Mouse (Mus musculus): ENCODE data around the gene Btbd17. TPM values are rescaled to one million over a fixed set of nuclear protein-coding genes. Genes with fewer than 3 reads are reported as not detected.

The Btbd17 gene
- polyA plus RNA-seq, 1 experiment from 2014 or later, result 0.20 TPM

- Histone ChIP-seq H3K4me1 (replicated peaks; ENCODE audit: control insufficient read depth, insufficient read depth, low read length) (no peaks in the 10 kb centered on the region), H3K9me3 (ENCODE audit: control insufficient read depth) (no peaks in the 10 kb centered on the region), H3K9ac (ENCODE audit: low read depth, low read length) (no peak overlapping the region), H3K27ac (ENCODE audit: low read depth, low read length) (no peak overlapping the region), H3K4me2 (replicated peaks; ENCODE audit: low read depth) (no peak overlapping the region), H3K4me3 (ENCODE audit: low read depth, low read length) (no peak overlapping the region), H3K27me3 (replicated peaks; ENCODE audit: control insufficient read depth, insufficient read depth, low read length) (no peaks in the 10 kb centered on the region), H3K36me3 (ENCODE audit: control insufficient read depth, insufficient read depth) (no peaks in the 10 kb centered on the region)
- WGBS, result 49% methylated on average over 2 of the region's 2 CpGs
- TF ChIP-seq CTCF (IDR thresholded peaks at IDR 0.05; ENCODE audit: low read depth), result no peak
- no peak for ATAC-seq
Measured at GRCm38 (mm10) chr11:114819110-114819509, 23.4 kb upstream of the Btbd17 start.

- WGBS, result 89% methylated on average over 7 of the region's 7 CpGs
Measured at GRCm38 (mm10) chr11:114818185-114818584, 22.4 kb upstream of the Btbd17 start.

GRCm38 (mm10) chr11:114816934-114817333, 21.2 kb upstream of the Btbd17 start:
- H3K36me3 ChIP-seq (ENCODE audit: control insufficient read depth, insufficient read depth), result no peaks in the 10 kb centered on the region
- H3K27ac ChIP-seq (ENCODE audit: low read depth, low read length), result no peak overlapping the region
- ATAC-seq, result no peak
- no peak for TF ChIP-seq CTCF (IDR thresholded peaks at IDR 0.05; ENCODE audit: low read depth)
- WGBS, result 88% methylated on average over 4 of the region's 4 CpGs
- H3K4me2 ChIP-seq (replicated peaks; ENCODE audit: low read depth), result no peak overlapping the region
- H3K9ac ChIP-seq (ENCODE audit: low read depth, low read length), result no peak overlapping the region
- no peak overlapping the region for H3K4me3 ChIP-seq (ENCODE audit: low read depth, low read length)
- no peaks in the 10 kb centered on the region for H3K9me3 ChIP-seq (ENCODE audit: control insufficient read depth)
- no peaks in the 10 kb centered on the region for H3K27me3 ChIP-seq (replicated peaks; ENCODE audit: control insufficient read depth, insufficient read depth, low read length)
- H3K4me1 ChIP-seq (replicated peaks; ENCODE audit: control insufficient read depth, insufficient read depth, low read length), result no peaks in the 10 kb centered on the region

More at GRCm38 (mm10) chr11:114818185-114818584, 22.4 kb upstream of the Btbd17 start:
- H3K27me3 ChIP-seq (replicated peaks; ENCODE audit: control insufficient read depth, insufficient read depth, low read length), result no peaks in the 10 kb centered on the region
- no peak for ATAC-seq
- no peaks in the 10 kb centered on the region for H3K36me3 ChIP-seq (ENCODE audit: control insufficient read depth, insufficient read depth)
- H3K9ac ChIP-seq (ENCODE audit: low read depth, low read length), result no peak overlapping the region
- no peak for TF ChIP-seq CTCF (IDR thresholded peaks at IDR 0.05; ENCODE audit: low read depth)
- H3K4me1 ChIP-seq (replicated peaks; ENCODE audit: control insufficient read depth, insufficient read depth, low read length), result no peaks in the 10 kb centered on the region
- no peak overlapping the region for H3K4me3 ChIP-seq (ENCODE audit: low read depth, low read length)
- H3K9me3 ChIP-seq (ENCODE audit: control insufficient read depth), result no peaks in the 10 kb centered on the region
- no peak overlapping the region for H3K4me2 ChIP-seq (replicated peaks; ENCODE audit: low read depth)
- H3K27ac ChIP-seq (ENCODE audit: low read depth, low read length), result no peak overlapping the region

GRCm38 (mm10) chr11:114814873-114815592, 19.3 kb upstream of the Btbd17 start:
- Histone ChIP-seq H3K4me2 (replicated peaks; ENCODE audit: low read depth) (no peak overlapping the region), H3K4me1 (replicated peaks; ENCODE audit: control insufficient read depth, insufficient read depth, low read length) (no peaks in the 10 kb centered on the region), H3K9me3 (ENCODE audit: control insufficient read depth) (no peaks in the 10 kb centered on the region), H3K27me3 (replicated peaks; ENCODE audit: control insufficient read depth, insufficient read depth, low read length) (no peaks in the 10 kb centered on the region), H3K27ac (ENCODE audit: low read depth, low read length) (no peak overlapping the region), H3K36me3 (ENCODE audit: control insufficient read depth, insufficient read depth) (no peaks in the 10 kb centered on the region), H3K9ac (ENCODE audit: low read depth, low read length) (no peak overlapping the region), H3K4me3 (ENCODE audit: low read depth, low read length) (no peak overlapping the region)
- no peak for TF ChIP-seq CTCF (IDR thresholded peaks at IDR 0.05; ENCODE audit: low read depth)
- ATAC-seq, result no peak
- WGBS, result 79% methylated on average over 11 of the region's 11 CpGs

GRCm38 (mm10) chr11:114812731-114813240, 17.0 kb upstream of the Btbd17 start:
- 11% methylated on average over 6 of the region's 6 CpGs for WGBS
- peak; percentile 97 for TF ChIP-seq CTCF (IDR thresholded peaks at IDR 0.05; ENCODE audit: low read depth)
- Histone ChIP-seq H3K36me3 (ENCODE audit: control insufficient read depth, insufficient read depth) (no peaks in the 10 kb centered on the region), H3K4me1 (replicated peaks; ENCODE audit: control insufficient read depth, insufficient read depth, low read length) (no peaks in the 10 kb centered on the region), H3K27me3 (replicated peaks; ENCODE audit: control insufficient read depth, insufficient read depth, low read length) (no peaks in the 10 kb centered on the region), H3K27ac (ENCODE audit: low read depth, low read length) (no peak overlapping the region), H3K4me2 (replicated peaks; ENCODE audit: low read depth) (no peak overlapping the region), H3K9me3 (ENCODE audit: control insufficient read depth) (no peaks in the 10 kb centered on the region), H3K9ac (ENCODE audit: low read depth, low read length) (no peak overlapping the region), H3K4me3 (ENCODE audit: low read depth, low read length) (no peak overlapping the region)
- ATAC-seq, result no peak; the same call in 1 of the 2 replicates

- no peak overlapping the region for H3K9ac ChIP-seq (ENCODE audit: low read depth, low read length)
- no peak overlapping the region for H3K27ac ChIP-seq (ENCODE audit: low read depth, low read length)
- no peaks in the 10 kb centered on the region for H3K9me3 ChIP-seq (ENCODE audit: control insufficient read depth)
- H3K4me3 ChIP-seq (ENCODE audit: low read depth, low read length), result no peak overlapping the region
- no peak for TF ChIP-seq CTCF (IDR thresholded peaks at IDR 0.05; ENCODE audit: low read depth)
- no peak for ATAC-seq
- WGBS, result 43% methylated on average over 4 of the region's 4 CpGs
- H3K4me2 ChIP-seq (replicated peaks; ENCODE audit: low read depth), result no peak overlapping the region
- no peaks in the 10 kb centered on the region for H3K36me3 ChIP-seq (ENCODE audit: control insufficient read depth, insufficient read depth)
- H3K4me1 ChIP-seq (replicated peaks; ENCODE audit: control insufficient read depth, insufficient read depth, low read length), result no peaks in the 10 kb centered on the region
- no peaks in the 10 kb centered on the region for H3K27me3 ChIP-seq (replicated peaks; ENCODE audit: control insufficient read depth, insufficient read depth, low read length)
Measured at GRCm38 (mm10) chr11:114810344-114810743, 14.6 kb upstream of the Btbd17 start.
